Mouse (Mus musculus) monocyte, adult 2 months (primary cell): Measurements from ENCODE around the gene Ccl28.
"Not testable (repeated sequence)": the region's sequence is repeated elsewhere in the genome, so short reads cannot be mapped to it uniquely, and the experiment has no call there.

Experiments
- DNase-seq, 2 experiments: peaks; one replicate each; pipeline ENCODE4 v3.0.0; 2022; ENCODE audit warnings: low spot score in 2 of 2, low read depth in 1 of 2

Gene Ccl28

GRCm38 (mm10) chr13:119648891-119649698 is 25.5 kb downstream of the Ccl28 start:
- no peak for DNase-seq

- DNase-seq: no peak
These were observed 26.1 kb downstream of the Ccl28 start for GRCm38 (mm10) chr13:119649699-119650046.

- DNase-seq: no peak
These were observed 31.1 kb downstream of the Ccl28 start for GRCm38 (mm10) chr13:119654734-119655133.

- DNase-seq: no peak
These were observed 32.6 kb downstream of the Ccl28 start for GRCm38 (mm10) chr13:119656246-119656645.

- DNase-seq: no peak
These were observed 33.3 kb downstream of the Ccl28 start for GRCm38 (mm10) chr13:119656846-119657416.

GRCm38 (mm10) chr13:119661420-119661819 is 37.8 kb downstream of the Ccl28 start:
- DNase-seq: not testable (repeated sequence)

- DNase-seq: no peak
These were observed 55.2 kb downstream of the Ccl28 start for GRCm38 (mm10) chr13:119678794-119679193.

- no peak for DNase-seq
These were observed 56.1 kb downstream of the Ccl28 start for GRCm38 (mm10) chr13:119679721-119680120.

- DNase-seq: no peak
These were observed 57.5 kb downstream of the Ccl28 start for GRCm38 (mm10) chr13:119681161-119681560.

- DNase-seq: no peak
These were observed 61.0 kb downstream of the Ccl28 start for GRCm38 (mm10) chr13:119684416-119685177.

- no peak for DNase-seq
These were observed 66.1 kb downstream of the Ccl28 start for GRCm38 (mm10) chr13:119689709-119690038.

GRCm38 (mm10) chr13:119690039-119690728 is 66.6 kb downstream of the Ccl28 start, which contains the start of gene Hmgcs1:
Gene Hmgcs1 (plus strand): TSS chr13:119690379.
- DNase-seq: peak; percentile 93 to 95

GRCm38 (mm10) chr13:119690876-119691620 is 67.4 kb downstream of the Ccl28 start:
- no peak for DNase-seq

- not testable (repeated sequence) for DNase-seq
These were observed 68.3 kb downstream of the Ccl28 start for GRCm38 (mm10) chr13:119691958-119692357.

GRCm38 (mm10) chr13:119695676-119696075 is 72.1 kb downstream of the Ccl28 start:
- no peak for DNase-seq

GRCm38 (mm10) chr13:119696496-119696895 is 72.9 kb downstream of the Ccl28 start:
- no peak for DNase-seq

- no peak for DNase-seq
These were observed 74.8 kb downstream of the Ccl28 start for GRCm38 (mm10) chr13:119698436-119698835.
